Mouse (Mus musculus): ENCODE results near the gene Rgs7. TPM values are rescaled to one million over a fixed set of nuclear protein-coding genes. Genes with fewer than 3 reads are reported as not detected.

The Rgs7 gene
- polyA plus RNA-seq, 1 experiment from 2014 or later = 24.8 TPM

DNA sequence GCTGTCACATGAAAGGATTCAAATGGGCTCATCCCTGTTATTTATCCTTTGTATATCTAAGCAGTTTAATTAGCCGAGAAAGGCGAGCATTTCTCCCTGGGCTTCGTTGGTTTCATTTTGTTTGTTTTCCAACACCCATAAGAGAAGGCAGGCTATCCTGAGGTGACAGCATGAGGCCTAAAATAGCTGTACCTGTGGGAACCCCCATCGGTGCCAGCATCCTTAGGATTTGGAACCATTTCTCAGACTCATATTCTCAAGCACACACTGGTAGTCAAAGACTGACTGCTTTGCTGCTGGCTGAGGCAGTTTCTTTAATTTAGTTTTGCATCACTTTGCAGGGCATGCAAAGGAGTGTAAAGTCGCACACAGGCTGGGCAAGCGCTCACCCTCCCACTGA is 443.2 kb downstream of the Rgs7 start:
- no peak for ATAC-seq
- Histone ChIP-seq H3K4me1 (replicated peaks; ENCODE audit: control insufficient read depth, insufficient read depth, low read length) (no peaks in the 10 kb centered on the region), H3K4me3 (replicated peaks; ENCODE audit: low read length) (no peak overlapping the region), H3K27ac (ENCODE audit: low read length) (no peak overlapping the region), H3K9me3 (ENCODE audit: control insufficient read depth, low read length) (no peaks in the 10 kb centered on the region), H3K36me3 (ENCODE audit: control insufficient read depth, insufficient read depth) (no peaks in the 10 kb centered on the region), H3K9ac (replicated peaks; ENCODE audit: low read depth, low read length) (no peak overlapping the region), H3K4me2 (ENCODE audit: low read length) (no peak overlapping the region), H3K27me3 (replicated peaks; ENCODE audit: control insufficient read depth, insufficient read depth, low read length) (no peaks in the 10 kb centered on the region)
- WGBS = 78% methylated on average over 6 of the region's 6 CpGs

- 69% methylated on average over 4 of the region's 4 CpGs for WGBS
- Histone ChIP-seq H3K9me3 (ENCODE audit: control insufficient read depth, low read length) (no peaks in the 10 kb centered on the region), H3K4me1 (replicated peaks; ENCODE audit: control insufficient read depth, insufficient read depth, low read length) (no peaks in the 10 kb centered on the region), H3K4me2 (ENCODE audit: low read length) (no peak overlapping the region), H3K27ac (ENCODE audit: low read length) (no peak overlapping the region), H3K4me3 (replicated peaks; ENCODE audit: low read length) (no peak overlapping the region), H3K9ac (replicated peaks; ENCODE audit: low read depth, low read length) (no peak overlapping the region), H3K36me3 (ENCODE audit: control insufficient read depth, insufficient read depth) (no peaks in the 10 kb centered on the region), H3K27me3 (replicated peaks; ENCODE audit: control insufficient read depth, insufficient read depth, low read length) (no peaks in the 10 kb centered on the region)
- peak; percentile 89 for ATAC-seq
Measured at GRCm38 (mm10) chr1:175041167-175041817, 451.0 kb downstream of the Rgs7 start.

- no peaks in the 10 kb centered on the region for H3K9me3 ChIP-seq (ENCODE audit: control insufficient read depth, low read length)
- no peak overlapping the region for H3K4me2 ChIP-seq (ENCODE audit: low read length)
- no peak overlapping the region for H3K27ac ChIP-seq (ENCODE audit: low read length)
- H3K9ac ChIP-seq (replicated peaks; ENCODE audit: low read depth, low read length) = no peak overlapping the region
- no peak overlapping the region for H3K4me3 ChIP-seq (replicated peaks; ENCODE audit: low read length)
- H3K36me3 ChIP-seq (ENCODE audit: control insufficient read depth, insufficient read depth) = no peaks in the 10 kb centered on the region
- no peak for ATAC-seq
- H3K27me3 ChIP-seq (replicated peaks; ENCODE audit: control insufficient read depth, insufficient read depth, low read length) = no peaks in the 10 kb centered on the region
- H3K4me1 ChIP-seq (replicated peaks; ENCODE audit: control insufficient read depth, insufficient read depth, low read length) = no peaks in the 10 kb centered on the region
- 89% methylated on average over 4 of the region's 4 CpGs for WGBS
Measured at GRCm38 (mm10) chr1:175040038-175040437, 452.3 kb downstream of the Rgs7 start.

DNA sequence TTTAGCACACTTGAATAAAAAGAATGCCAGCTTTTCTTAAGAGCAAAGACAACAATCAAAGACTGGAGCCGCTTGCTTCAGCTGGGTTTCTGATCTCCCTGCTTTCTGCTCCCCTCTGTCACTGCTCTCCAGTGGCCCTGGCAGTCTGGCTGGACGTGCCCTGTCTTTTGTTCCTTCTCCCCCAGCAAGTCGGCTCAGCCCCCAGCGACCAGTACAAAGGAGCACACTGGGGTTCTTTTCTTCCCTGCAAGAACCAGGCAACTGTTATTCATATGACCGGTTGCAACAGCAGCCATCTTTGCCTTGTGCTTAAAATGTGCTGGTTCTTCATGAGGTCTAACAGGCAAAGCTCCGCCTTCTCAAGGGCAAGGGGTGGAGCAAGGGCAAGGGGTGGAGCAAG is 452.7 kb downstream of the Rgs7 start:
- no peak overlapping the region for H3K9ac ChIP-seq (replicated peaks; ENCODE audit: low read depth, low read length)
- H3K9me3 ChIP-seq (ENCODE audit: control insufficient read depth, low read length) = no peaks in the 10 kb centered on the region
- no peak overlapping the region for H3K4me3 ChIP-seq (replicated peaks; ENCODE audit: low read length)
- ATAC-seq = 0 out of 2 replicates have a peak, but pooled peaks have one; percentile 36
- H3K4me2 ChIP-seq (ENCODE audit: low read length) = no peak overlapping the region
- no peaks in the 10 kb centered on the region for H3K36me3 ChIP-seq (ENCODE audit: control insufficient read depth, insufficient read depth)
- no peaks in the 10 kb centered on the region for H3K27me3 ChIP-seq (replicated peaks; ENCODE audit: control insufficient read depth, insufficient read depth, low read length)
- no peak overlapping the region for H3K27ac ChIP-seq (ENCODE audit: low read length)
- 14% methylated on average over 6 of the region's 6 CpGs for WGBS
- no peaks in the 10 kb centered on the region for H3K4me1 ChIP-seq (replicated peaks; ENCODE audit: control insufficient read depth, insufficient read depth, low read length)

GRCm38 (mm10) chr1:175035461-175035860 is 456.8 kb downstream of the Rgs7 start:
- Histone ChIP-seq H3K9me3 (ENCODE audit: control insufficient read depth, low read length) (no peaks in the 10 kb centered on the region), H3K27ac (ENCODE audit: low read length) (no peak overlapping the region), H3K27me3 (replicated peaks; ENCODE audit: control insufficient read depth, insufficient read depth, low read length) (no peaks in the 10 kb centered on the region), H3K4me2 (ENCODE audit: low read length) (no peak overlapping the region), H3K9ac (replicated peaks; ENCODE audit: low read depth, low read length) (no peak overlapping the region), H3K4me3 (replicated peaks; ENCODE audit: low read length) (no peak overlapping the region), H3K4me1 (replicated peaks; ENCODE audit: control insufficient read depth, insufficient read depth, low read length) (no peaks in the 10 kb centered on the region), H3K36me3 (ENCODE audit: control insufficient read depth, insufficient read depth) (no peaks in the 10 kb centered on the region)
- 92% methylated on average over 5 of the region's 5 CpGs for WGBS
- ATAC-seq = no peak

- no peaks in the 10 kb centered on the region for H3K36me3 ChIP-seq (ENCODE audit: control insufficient read depth, insufficient read depth)
- peaks cover 5% of the 10 kb centered on the region for H3K4me1 ChIP-seq (replicated peaks; ENCODE audit: control insufficient read depth, insufficient read depth, low read length)
- H3K27ac ChIP-seq (ENCODE audit: low read length) = no peak overlapping the region
- WGBS = 21% methylated on average over 6 of the region's 6 CpGs
- H3K27me3 ChIP-seq (replicated peaks; ENCODE audit: control insufficient read depth, insufficient read depth, low read length) = no peaks in the 10 kb centered on the region
- no peak overlapping the region for H3K4me3 ChIP-seq (replicated peaks; ENCODE audit: low read length)
- no peak overlapping the region for H3K9ac ChIP-seq (replicated peaks; ENCODE audit: low read depth, low read length)
- H3K4me2 ChIP-seq (ENCODE audit: low read length) = no peak overlapping the region
- no peaks in the 10 kb centered on the region for H3K9me3 ChIP-seq (ENCODE audit: control insufficient read depth, low read length)
- ATAC-seq = peak; percentile 49; the same call in 1 of the 2 replicates
Measured at GRCm38 (mm10) chr1:175032015-175032414, 460.3 kb downstream of the Rgs7 start.

DNA sequence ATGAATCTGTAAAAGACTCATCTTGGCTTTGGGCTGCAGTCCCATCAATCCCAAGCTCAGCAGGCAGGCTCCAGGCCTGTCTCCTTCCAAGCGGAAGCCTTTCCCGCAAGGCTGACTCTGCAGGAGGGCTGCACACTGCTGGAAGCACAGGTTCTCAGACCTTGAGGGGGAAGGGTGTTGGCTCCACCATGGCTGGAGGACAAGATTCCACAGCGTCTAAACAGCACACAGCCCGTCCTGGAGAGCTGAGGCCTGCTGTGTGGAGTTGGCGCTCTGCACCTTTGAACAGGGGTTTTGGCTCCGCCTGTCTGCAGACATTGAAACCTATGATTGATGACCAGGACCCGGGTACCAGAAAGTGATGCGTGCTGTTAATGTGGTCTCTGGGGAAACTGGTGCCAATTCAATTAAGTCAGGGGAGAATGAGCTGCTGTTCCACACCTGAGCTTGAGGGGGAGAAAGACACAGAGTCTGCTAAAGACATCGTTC is 463.5 kb downstream of the Rgs7 start:
- H3K27ac ChIP-seq (ENCODE audit: low read length) = no peak overlapping the region
- peak; percentile 54 for ATAC-seq
- no peak overlapping the region for H3K4me2 ChIP-seq (ENCODE audit: low read length)
- no peaks in the 10 kb centered on the region for H3K27me3 ChIP-seq (replicated peaks; ENCODE audit: control insufficient read depth, insufficient read depth, low read length)
- 23% methylated on average over 9 of the region's 9 CpGs for WGBS
- no peak overlapping the region for H3K9ac ChIP-seq (replicated peaks; ENCODE audit: low read depth, low read length)
- no peaks in the 10 kb centered on the region for H3K9me3 ChIP-seq (ENCODE audit: control insufficient read depth, low read length)
- H3K4me3 ChIP-seq (replicated peaks; ENCODE audit: low read length) = no peak overlapping the region
- peaks cover 5% of the 10 kb centered on the region for H3K4me1 ChIP-seq (replicated peaks; ENCODE audit: control insufficient read depth, insufficient read depth, low read length)
- no peaks in the 10 kb centered on the region for H3K36me3 ChIP-seq (ENCODE audit: control insufficient read depth, insufficient read depth)

- no peak overlapping the region for H3K9ac ChIP-seq (replicated peaks; ENCODE audit: low read depth, low read length)
- no peaks in the 10 kb centered on the region for H3K9me3 ChIP-seq (ENCODE audit: control insufficient read depth, low read length)
- H3K36me3 ChIP-seq (ENCODE audit: control insufficient read depth, insufficient read depth) = no peaks in the 10 kb centered on the region
- H3K4me3 ChIP-seq (replicated peaks; ENCODE audit: low read length) = no peak overlapping the region
- WGBS = 21% methylated on average over 4 of the region's 4 CpGs
- no peak for ATAC-seq
- H3K4me2 ChIP-seq (ENCODE audit: low read length) = no peak overlapping the region
- peaks cover 5% of the 10 kb centered on the region for H3K4me1 ChIP-seq (replicated peaks; ENCODE audit: control insufficient read depth, insufficient read depth, low read length)
- H3K27me3 ChIP-seq (replicated peaks; ENCODE audit: control insufficient read depth, insufficient read depth, low read length) = no peaks in the 10 kb centered on the region
- no peak overlapping the region for H3K27ac ChIP-seq (ENCODE audit: low read length)
Measured at GRCm38 (mm10) chr1:175028267-175028666, 464.0 kb downstream of the Rgs7 start.

- H3K36me3 ChIP-seq (ENCODE audit: control insufficient read depth, insufficient read depth) = no peaks in the 10 kb centered on the region
Measured at GRCm38 (mm10) chr1:175025781-175026309, 466.5 kb downstream of the Rgs7 start.

More at GRCm38 (mm10) chr1:175025781-175026309, 466.5 kb downstream of the Rgs7 start:
- no peaks in the 10 kb centered on the region for H3K27me3 ChIP-seq (replicated peaks; ENCODE audit: control insufficient read depth, insufficient read depth, low read length)
- no peak for ATAC-seq
- H3K4me2 ChIP-seq (ENCODE audit: low read length) = no peak overlapping the region
- 70% methylated on average over 7 of the region's 7 CpGs for WGBS
- H3K9ac ChIP-seq (replicated peaks; ENCODE audit: low read depth, low read length) = no peak overlapping the region
- no peak overlapping the region for H3K27ac ChIP-seq (ENCODE audit: low read length)
- H3K4me3 ChIP-seq (replicated peaks; ENCODE audit: low read length) = no peak overlapping the region
- H3K4me1 ChIP-seq (replicated peaks; ENCODE audit: control insufficient read depth, insufficient read depth, low read length) = peaks cover 5% of the 10 kb centered on the region
- H3K9me3 ChIP-seq (ENCODE audit: control insufficient read depth, low read length) = no peaks in the 10 kb centered on the region
